Comparison of ENCODE assay signal across 11 mouse cellular contexts in genomic region chr13:63514931-63515360, GRCm38 (mm10). TPM values are rescaled to one million over a fixed set of nuclear protein-coding genes. Genes with fewer than 3 reads are reported as not detected.
DNase-seq lines count a peak whose midpoint lies in the region; ATAC-seq lines count a peak whose summit lies in the region.
"Had no signal": no experiment of that assay in that cellular context is flagged by ENCODE, and none has a peak within 500 bp of the region (broad histone marks: within the 10 kb centered on the region; RNA-seq: fewer than 3 reads in every experiment).

No protein-coding gene starts in this region.

- no peak overlapping the region for H3K9ac ChIP-seq in lung, embryonic 16.5 days (ENCODE audit: low read length)
- no peak overlapping the region for H3K9ac ChIP-seq in embryonic facial prominence, embryonic 13.5 days
- H3K9ac ChIP-seq in hindbrain, embryonic 13.5 days = peak overlapping the region; percentile 19; the same call in 1 of the 2 replicates
- H3K9ac ChIP-seq in stomach, embryonic 14.5 days (replicated peaks; ENCODE audit: low read depth, low read length) = no peak overlapping the region

- 49% methylated on average over 8 of the region's 8 CpGs for WGBS in lung, embryonic 16.5 days
- WGBS in embryonic facial prominence, embryonic 13.5 days = 66% methylated on average over 8 of the region's 8 CpGs
- 14% methylated on average over 8 of the region's 8 CpGs for WGBS in hindbrain, embryonic 13.5 days
- WGBS in stomach, embryonic 14.5 days = 33% methylated on average over 8 of the region's 8 CpGs

- peak overlapping the region; percentile 64 for H3K27ac ChIP-seq in lung, embryonic 16.5 days (ENCODE audit: low read length)
- H3K27ac ChIP-seq in embryonic facial prominence, embryonic 13.5 days = peak overlapping the region; percentile 36; the same call in 1 of the 2 replicates
- peak overlapping the region; percentile 31 for H3K27ac ChIP-seq in hindbrain, embryonic 13.5 days
- H3K27ac ChIP-seq in stomach, embryonic 14.5 days (ENCODE audit: low read length) = peak overlapping the region; percentile 79

- no peak overlapping the region for H3K4me3 ChIP-seq in lung, embryonic 16.5 days (ENCODE audit: low read length)
- no peak overlapping the region for H3K4me3 ChIP-seq in embryonic facial prominence, embryonic 13.5 days
- no peak overlapping the region for H3K4me3 ChIP-seq in hindbrain, embryonic 13.5 days
- no peak overlapping the region for H3K4me3 ChIP-seq in stomach, embryonic 14.5 days (ENCODE audit: low read depth, low read length)

- ATAC-seq in lung, embryonic 16.5 days (ENCODE audit: low read depth) = no peak
- no peak for ATAC-seq in embryonic facial prominence, embryonic 13.5 days (ENCODE audit: insufficient number of reproducible peaks, insufficient read depth, low FRiP score, low TSS enrichment, low read depth)
- 0 out of 2 replicates have a peak, but pooled peaks have one; percentile 17 for ATAC-seq in hindbrain, embryonic 13.5 days (ENCODE audit: low FRiP score)
- peak; percentile 50 for ATAC-seq in stomach, embryonic 14.5 days (ENCODE audit: insufficient number of reproducible peaks, insufficient read depth, low FRiP score, low read depth)

- H3K9me3 ChIP-seq in lung, embryonic 16.5 days (ENCODE audit: control insufficient read depth, low read length) = no peaks in the 10 kb centered on the region
- H3K9me3 ChIP-seq in embryonic facial prominence, embryonic 13.5 days = no peaks in the 10 kb centered on the region
- H3K9me3 ChIP-seq in hindbrain, embryonic 13.5 days = no peaks in the 10 kb centered on the region
- no peaks in the 10 kb centered on the region for H3K9me3 ChIP-seq in stomach, embryonic 14.5 days (ENCODE audit: control insufficient read depth, low read depth, low read length)

- H3K4me1 ChIP-seq in lung, embryonic 16.5 days (replicated peaks; ENCODE audit: control insufficient read depth, insufficient read depth, low read length) = peaks cover 26% of the 10 kb centered on the region
- H3K4me1 ChIP-seq in embryonic facial prominence, embryonic 13.5 days = peaks cover 25% of the 10 kb centered on the region
- H3K4me1 ChIP-seq in hindbrain, embryonic 13.5 days (replicated peaks) = peaks cover 32% of the 10 kb centered on the region
- H3K4me1 ChIP-seq in stomach, embryonic 14.5 days (ENCODE audit: control insufficient read depth, insufficient read depth, low read length) = peaks cover 25% of the 10 kb centered on the region; the same call in 1 of the 2 replicates

- no peak overlapping the region for H3K4me2 ChIP-seq in lung, embryonic 16.5 days (ENCODE audit: low read depth, low read length)
- H3K4me2 ChIP-seq in embryonic facial prominence, embryonic 13.5 days = no peak overlapping the region
- no peak overlapping the region for H3K4me2 ChIP-seq in hindbrain, embryonic 13.5 days
- H3K4me2 ChIP-seq in stomach, embryonic 14.5 days (replicated peaks; ENCODE audit: low read depth, low read length) = no peak overlapping the region

- no peaks in the 10 kb centered on the region for H3K27me3 ChIP-seq in lung, embryonic 16.5 days (ENCODE audit: control insufficient read depth, insufficient read depth, low read depth, low read length)
- no peaks in the 10 kb centered on the region for H3K27me3 ChIP-seq in embryonic facial prominence, embryonic 13.5 days
- H3K27me3 ChIP-seq in hindbrain, embryonic 13.5 days = no peaks in the 10 kb centered on the region
- H3K27me3 ChIP-seq in stomach, embryonic 14.5 days (ENCODE audit: control insufficient read depth, insufficient read depth, low read length) = no peaks in the 10 kb centered on the region

- peaks cover 92% of the 10 kb centered on the region for H3K36me3 ChIP-seq in lung, embryonic 16.5 days (ENCODE audit: control insufficient read depth, insufficient read depth, low read length)
- H3K36me3 ChIP-seq in embryonic facial prominence, embryonic 13.5 days = peaks cover 99% of the 10 kb centered on the region
- peaks cover 95% of the 10 kb centered on the region for H3K36me3 ChIP-seq in hindbrain, embryonic 13.5 days
- peaks cover 95% of the 10 kb centered on the region for H3K36me3 ChIP-seq in stomach, embryonic 14.5 days (ENCODE audit: control insufficient read depth, insufficient read depth, low read length)

- DNase-seq in lung, postnatal 10 days = no peak
- no peak for DNase-seq in gastrocnemius, postnatal 25 days
- DNase-seq in right cerebral cortex, postnatal 10 days (ENCODE audit: low spot score in 2 of 2) = no peak
- no peak for DNase-seq in heart, adult 18-20 months
- DNase-seq: cerebellum, postnatal 36 days; kidney, postnatal 10 days; thymus, postnatal 36 days had no signal

RNA-seq across cellular contexts. Expression of gene Fancc, which starts 17.9 kb away (rescaled TPM):
- polyA plus RNA-seq in lung, embryonic 16.5 days (2015; fragmentation: Nextera tagmentation; extraction: Ambion mirVana) = 26.7 and 27.8 TPM in 2 replicates
- 21.0 and 21.2 TPM in 2 replicates for polyA plus RNA-seq in embryonic facial prominence, embryonic 13.5 days (2015; fragmentation: Nextera tagmentation; extraction: Ambion mirVana)
- 15.7 and 16.3 TPM in 2 replicates for polyA plus RNA-seq in hindbrain, embryonic 13.5 days (2015; fragmentation: Nextera tagmentation; extraction: Ambion mirVana)
- 21.9 and 24.3 TPM in 2 replicates for polyA plus RNA-seq in stomach, embryonic 14.5 days (2014; fragmentation: Nextera tagmentation; extraction: Ambion mirVana)
- total RNA-seq in gastrocnemius, postnatal 25 days (2021) = 1 to 10 TPM; 2.0 to 2.3 TPM
- 1 to 10 TPM; 3.8 to 5.0 TPM for total RNA-seq in heart, adult 18-20 months (2021)

RNA-seq across cellular contexts. Expression of gene Ptch1, which starts 58.5 kb away (rescaled TPM):
- polyA plus RNA-seq in lung, embryonic 16.5 days (2015; fragmentation: Nextera tagmentation; extraction: Ambion mirVana) = 33.4 and 34.2 TPM in 2 replicates
- 30.6 and 30.8 TPM in 2 replicates for polyA plus RNA-seq in embryonic facial prominence, embryonic 13.5 days (2015; fragmentation: Nextera tagmentation; extraction: Ambion mirVana)
- polyA plus RNA-seq in hindbrain, embryonic 13.5 days (2015; fragmentation: Nextera tagmentation; extraction: Ambion mirVana) = 18.0 and 19.2 TPM in 2 replicates
- 71.5 and 79.8 TPM in 2 replicates for polyA plus RNA-seq in stomach, embryonic 14.5 days (2014; fragmentation: Nextera tagmentation; extraction: Ambion mirVana)
- 10 to 100 TPM in 1 of 2 experiments, 1 to 10 TPM in 1; 9.9 to 11.2 TPM for total RNA-seq in gastrocnemius, postnatal 25 days (2021)
- 10 to 100 TPM in 1 of 2 experiments, 1 to 10 TPM in 1; 9.8 to 10.1 TPM for total RNA-seq in heart, adult 18-20 months (2021)

Comparison
In these comparisons a context has a peak if more than half of its experiments do, and no peak if none do; other contexts are left out.
1. ATAC-seq: peak in hindbrain, embryonic 13.5 days (single experiment) and stomach, embryonic 14.5 days (single experiment); none in lung, embryonic 16.5 days (single experiment) and embryonic facial prominence, embryonic 13.5 days (single experiment).
2. Peak in every context shown above with its lines, with median percentiles within 50 percentile points of each other: H3K27ac ChIP-seq.